Mouse (Mus musculus): ENCODE measurements around the gene Anxa10.

- TF ChIP-seq CTCF (IDR thresholded peaks at IDR 0.05; ENCODE audit: borderline replicate concordance, insufficient read depth, low read depth, low read length): no peak
- no peak for TF ChIP-seq POLR2A (IDR thresholded peaks at IDR 0.05; ENCODE audit: borderline replicate concordance, insufficient read depth, low read length)
Observed at GRCm38 (mm10) chr8:62014166-62014565, 108.8 kb downstream of the Anxa10 start.
